Comparison of ENCODE assay signal across 8 mouse cellular contexts in genomic region chr10:110931161-110931912, GRCm38 (mm10). TPM values are rescaled to one million over a fixed set of nuclear protein-coding genes. Genes with fewer than 3 reads are reported as not detected.
A peak's percentile ranks its signal among the peaks of the same experiment; 100 is the strongest.
DNase-seq lines count a peak whose midpoint lies in the region; ATAC-seq and TF ChIP-seq lines count a peak whose summit lies in the region.

No protein-coding gene starts in this region.

- H3K27me3 ChIP-seq in kidney, embryonic 15.5 days: no peaks in the 10 kb centered on the region
- no peaks in the 10 kb centered on the region for H3K27me3 ChIP-seq in hindbrain, embryonic 15.5 days

- peak overlapping the region; percentile 23 for H3K4me3 ChIP-seq in kidney, embryonic 15.5 days (replicated peaks)
- H3K4me3 ChIP-seq in cortical plate, adult 2 months (ENCODE audit: insufficient read depth, low read length): peak overlapping the region; percentile 1; the same call in 1 of the 2 replicates
- H3K4me3 ChIP-seq in hindbrain, embryonic 15.5 days: peak overlapping the region; percentile 18; the same call in 1 of the 2 replicates

- H3K27ac ChIP-seq in kidney, embryonic 15.5 days: peak overlapping the region; percentile 65
- H3K27ac ChIP-seq in cortical plate, adult 2 months (ENCODE audit: insufficient read depth, low read length): no peak overlapping the region
- H3K27ac ChIP-seq in hindbrain, embryonic 15.5 days (replicated peaks): peak overlapping the region; percentile 72

- no peak for TF ChIP-seq CTCF in cortical plate, adult 2 months (IDR thresholded peaks at IDR 0.05; ENCODE audit: extremely low read depth, insufficient read depth, low read length)

- H3K9me3 ChIP-seq in kidney, embryonic 15.5 days (replicated peaks): no peaks in the 10 kb centered on the region
- no peaks in the 10 kb centered on the region for H3K9me3 ChIP-seq in hindbrain, embryonic 15.5 days

- WGBS in kidney, embryonic 15.5 days: 59% methylated on average over 13 of the region's 13 CpGs
- WGBS in hindbrain, embryonic 15.5 days: 24% methylated on average over 13 of the region's 13 CpGs

- TF ChIP-seq POLR2A in cortical plate, adult 2 months (IDR thresholded peaks at IDR 0.05; ENCODE audit: extremely low read depth, insufficient read depth, low read length): no peak

- H3K9ac ChIP-seq in kidney, embryonic 15.5 days: no peak overlapping the region
- H3K9ac ChIP-seq in hindbrain, embryonic 15.5 days: no peak overlapping the region; the same call in 1 of the 2 replicates

- DNase-seq in kidney, postnatal 4 days: no peak
- peak; percentile 5 for DNase-seq in naive thymus-derived CD4-positive, alpha-beta T cell, adult 2 months (ENCODE audit: low read depth)
- DNase-seq in adrenal gland, adult 8-10 months: no peak
- DNase-seq in left cerebral cortex, adult 11 months (ENCODE audit: low spot score): no peak

- peaks cover 21% of the 10 kb centered on the region; the same call in 1 of the 2 replicates for H3K36me3 ChIP-seq in kidney, embryonic 15.5 days
- no peaks in the 10 kb centered on the region for H3K36me3 ChIP-seq in hindbrain, embryonic 15.5 days

- no peak for ATAC-seq in kidney, embryonic 15.5 days (replicated peaks; ENCODE audit: low FRiP score)
- peak; percentile 47 for ATAC-seq in hindbrain, embryonic 15.5 days (ENCODE audit: low FRiP score, low read depth)
- ATAC-seq in inflammation-experienced regulatory T-cells, adult 6 months: no peak

- H3K4me1 ChIP-seq in kidney, embryonic 15.5 days: peaks cover 37% of the 10 kb centered on the region
- H3K4me1 ChIP-seq in cortical plate, adult 2 months (ENCODE audit: control insufficient read depth, insufficient read depth, low read length): no peaks in the 10 kb centered on the region
- peaks cover 43% of the 10 kb centered on the region for H3K4me1 ChIP-seq in hindbrain, embryonic 15.5 days (replicated peaks)

- H3K4me2 ChIP-seq in kidney, embryonic 15.5 days: peak overlapping the region; percentile 50
- peak overlapping the region; percentile 52 for H3K4me2 ChIP-seq in hindbrain, embryonic 15.5 days

RNA-seq across cellular contexts. Expression of gene Csrp2, which starts 11.7 kb away (rescaled TPM):
- polyA plus RNA-seq in kidney, embryonic 15.5 days (2015; fragmentation: Nextera tagmentation; extraction: Ambion mirVana): 189 and 196 TPM in 2 replicates
- 10.1 and 14.0 TPM in 2 replicates for polyA plus RNA-seq in cortical plate, adult 2 months (2012; rRNA removed)
- polyA plus RNA-seq in hindbrain, embryonic 15.5 days (2015; fragmentation: Nextera tagmentation; extraction: Ambion mirVana): 123 and 125 TPM in 2 replicates
- total RNA-seq in adrenal gland, adult 8-10 months (2022): 100 to 1,000 TPM; 103 to 164 (median 133) TPM
- 1 to 10 TPM; 1.4 to 4.7 (median 2.2) TPM for polyA plus RNA-seq in inflammation-experienced regulatory T-cells, adult 6 months (2017; shearing (Covaris generic))
